Mouse (Mus musculus) midbrain, embryonic 15.5 days (tissue): ENCODE data around the gene H2afv. TPM values are rescaled to one million over a fixed set of nuclear protein-coding genes. Genes with fewer than 3 reads are reported as not detected.

Experiments used
- ATAC-seq: fragments of 200-750 bp; cut with Nextera tagmentation; replicated peaks from 2 replicates; pipeline ENCODE4 v1.8.0; 2017; ENCODE audit warnings: moderate TSS enrichment
- H3K27ac ChIP-seq: fragments of 300-500 bp; sonication (generic); 2 replicates; pipeline ENCODE4 v1.5.1; 2015; ENCODE audit warnings: mild to moderate bottlenecking, inconsistent platforms
- H3K27me3 ChIP-seq: fragments of 300-500 bp; sonication (generic); replicated peaks from 2 replicates; pipeline ENCODE4 v1.6.1; 2015; ENCODE audit warnings: inconsistent platforms
- H3K36me3 ChIP-seq: fragments of 300-500 bp; sonication (generic); replicated peaks from 2 replicates; pipeline ENCODE4 v1.6.1; 2015; ENCODE audit warnings: inconsistent platforms
- H3K4me1 ChIP-seq: fragments of 300-500 bp; sonication (generic); 2 replicates; pipeline ENCODE4 v1.6.1; 2015; ENCODE audit warnings: inconsistent platforms
- H3K4me2 ChIP-seq: fragments of 300-500 bp; sonication (generic); 2 replicates; pipeline ENCODE4 v1.6.1; 2015; ENCODE audit warnings: inconsistent platforms, mild to moderate bottlenecking, moderate library complexity
- H3K4me3 ChIP-seq: fragments of 300-500 bp; sonication (generic); 2 replicates; pipeline ENCODE4 v1.5.1; 2015; ENCODE audit warnings: mild to moderate bottlenecking, inconsistent platforms
- H3K9ac ChIP-seq: fragments of 300-500 bp; sonication (generic); 2 replicates; pipeline ENCODE4 v1.6.1; 2015; ENCODE audit warnings: mild to moderate bottlenecking, inconsistent platforms
- H3K9me3 ChIP-seq: fragments of 300-500 bp; sonication (generic); 2 replicates; pipeline ENCODE4 v1.6.1; 2016; ENCODE audit warnings: inconsistent platforms
- WGBS: fragments of 180-500 bp; shearing (Covaris S2); methylation state at CpG from one replicate; pipeline ENCODE4 v1.1.7; 2015; ENCODE audit warnings: mixed read lengths; 5-methylcytosine and 5-hydroxymethylcytosine counted together
- polyA plus RNA-seq: library from polyadenylated mRNA; unstranded; fragments of >200 nt; fragmentation: Nextera tagmentation; extraction: Ambion mirVana; gene quantifications from 2 replicates; pipeline ENCODE4 v1.2.1, GENCODE M21; 2015

The H2afv gene
- polyA plus RNA-seq, 1 experiment from 2014 or later: 250 TPM

DNA sequence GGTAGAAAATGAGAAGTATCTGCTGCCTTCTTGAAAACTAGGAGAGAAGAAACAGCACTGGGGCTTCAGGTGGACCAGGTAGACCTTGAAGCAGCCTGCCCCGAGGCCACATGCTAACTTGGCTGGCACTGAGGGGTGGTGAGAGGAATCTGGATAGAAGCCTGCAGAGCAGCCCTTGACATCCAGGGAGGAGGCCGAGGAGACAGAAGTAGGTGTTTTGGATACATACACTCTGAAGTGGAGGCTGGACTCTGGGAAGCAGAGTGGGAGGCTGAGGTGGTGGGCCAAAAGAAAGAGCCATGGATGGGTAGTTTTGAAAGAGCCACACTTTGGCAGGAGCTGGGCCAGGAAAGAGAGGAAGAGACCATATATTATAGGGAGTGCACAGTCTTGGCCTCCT is 35.0 kb upstream of the H2afv start:
- Histone ChIP-seq H3K27ac (no peak overlapping the region), H3K36me3 (no peaks in the 10 kb centered on the region), H3K4me1 (peaks cover 5% of the 10 kb centered on the region), H3K27me3 (no peaks in the 10 kb centered on the region), H3K4me2 (no peak overlapping the region), H3K4me3 (no peak overlapping the region), H3K9ac (no peak overlapping the region), H3K9me3 (no peaks in the 10 kb centered on the region)
- ATAC-seq: no peak
- 79% methylated on average over 2 of the region's 2 CpGs for WGBS

DNA sequence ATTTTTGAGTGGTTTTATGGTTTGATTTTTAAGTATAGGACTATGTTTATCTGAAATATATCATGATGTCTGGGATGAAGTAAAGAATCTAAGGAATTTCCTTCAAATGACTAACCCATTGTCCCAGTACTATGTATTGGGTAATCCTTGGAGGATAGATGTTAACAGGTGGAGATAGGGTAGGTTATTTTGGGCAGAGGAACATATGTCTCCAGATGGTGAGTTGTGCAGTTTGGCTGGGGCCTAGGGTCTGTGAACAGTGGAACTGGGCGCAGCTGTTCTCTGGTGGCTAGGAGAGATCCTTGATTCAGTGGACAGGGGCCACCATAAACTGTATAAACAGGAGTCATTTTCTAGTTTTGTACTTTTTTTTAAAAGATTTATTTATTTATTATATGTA is 33.1 kb upstream of the H2afv start:
- Histone ChIP-seq H3K4me1 (peaks cover 20% of the 10 kb centered on the region), H3K9ac (no peak overlapping the region), H3K4me3 (no peak overlapping the region), H3K27ac (no peak overlapping the region), H3K27me3 (no peaks in the 10 kb centered on the region), H3K4me2 (no peak overlapping the region), H3K36me3 (no peaks in the 10 kb centered on the region), H3K9me3 (no peaks in the 10 kb centered on the region)
- ATAC-seq: no peak
- 100% methylated on average over 1 of the region's 1 CpGs for WGBS

DNA sequence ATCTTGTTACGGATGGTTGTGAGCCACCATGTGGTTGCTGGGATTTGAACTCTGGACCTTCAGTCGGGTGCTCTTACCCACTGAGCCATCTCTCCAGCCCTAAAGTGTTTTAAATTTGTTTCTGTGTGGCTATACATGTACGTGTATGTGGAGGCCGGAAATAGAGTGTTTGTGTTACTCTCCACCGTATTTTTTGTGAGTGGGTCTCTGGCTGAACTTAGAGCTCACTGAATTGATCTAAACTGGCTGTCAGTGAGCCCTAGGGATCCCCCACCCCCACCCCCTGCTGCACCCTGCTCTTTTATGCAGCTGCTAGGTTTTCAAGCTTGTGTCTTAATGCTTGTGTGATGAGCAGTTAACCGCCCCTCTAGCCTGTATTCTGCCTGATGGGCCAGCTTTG is 32.6 kb upstream of the H2afv start:
- H3K36me3 ChIP-seq: no peaks in the 10 kb centered on the region
- no peak overlapping the region for H3K4me2 ChIP-seq
- 71% methylated on average over 6 of the region's 6 CpGs for WGBS
- H3K4me3 ChIP-seq: no peak overlapping the region
- H3K4me1 ChIP-seq: peaks cover 23% of the 10 kb centered on the region
- H3K27ac ChIP-seq: no peak overlapping the region
- ATAC-seq: no peak
- H3K9me3 ChIP-seq: no peaks in the 10 kb centered on the region
- H3K9ac ChIP-seq: no peak overlapping the region
- no peaks in the 10 kb centered on the region for H3K27me3 ChIP-seq

DNA sequence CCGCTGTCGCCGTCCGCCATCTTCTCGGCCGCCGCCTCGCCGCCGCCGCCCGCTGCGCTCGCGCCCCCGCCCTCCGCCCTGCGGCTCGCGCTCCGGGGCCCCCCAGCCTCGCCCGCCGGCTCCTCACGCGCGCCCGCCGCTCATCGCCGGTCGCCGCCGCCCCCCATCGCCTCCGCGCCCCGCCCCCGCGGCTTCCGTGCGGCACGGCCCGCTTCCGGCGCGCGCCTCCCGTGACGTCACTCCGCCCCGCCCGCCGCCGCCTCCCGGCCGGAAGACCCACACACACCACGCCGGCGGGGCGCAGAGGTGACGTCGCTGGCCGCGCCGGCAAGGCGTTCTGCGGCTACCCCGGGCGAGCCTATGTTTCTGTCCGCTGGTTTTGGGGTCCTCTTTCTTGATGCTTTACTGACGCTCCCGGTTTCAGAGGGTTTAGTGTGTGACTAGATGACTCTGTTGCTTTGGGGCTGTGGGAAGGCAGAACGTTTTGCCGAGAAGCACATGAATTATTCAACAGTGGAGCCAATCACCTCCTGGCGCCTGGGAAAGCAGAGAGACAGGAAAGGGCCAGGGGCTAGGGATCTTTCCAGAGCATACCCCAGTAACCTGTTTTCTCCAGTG is 31.7 kb upstream of the H2afv start, which contains the start of gene Purb:
TSS of gene Purb (minus strand) at position 51 of the 618 bp plus-strand sequence.
- ATAC-seq: peak; percentile 97
- H3K4me1 ChIP-seq: peaks cover 31% of the 10 kb centered on the region
- no peaks in the 10 kb centered on the region for H3K9me3 ChIP-seq
- H3K9ac ChIP-seq: peak within 1 kb of the TSS; percentile 90
- WGBS: under 1% methylated on average over 58 of the region's 76 CpGs
- peak within 1 kb of the TSS; percentile 99 for H3K4me3 ChIP-seq
- peak within 1 kb of the TSS; percentile 90 for H3K4me2 ChIP-seq
- peak within 1 kb of the TSS; percentile 98 for H3K27ac ChIP-seq
- no peaks in the 10 kb centered on the region for H3K27me3 ChIP-seq
- H3K36me3 ChIP-seq: no peaks in the 10 kb centered on the region

DNA sequence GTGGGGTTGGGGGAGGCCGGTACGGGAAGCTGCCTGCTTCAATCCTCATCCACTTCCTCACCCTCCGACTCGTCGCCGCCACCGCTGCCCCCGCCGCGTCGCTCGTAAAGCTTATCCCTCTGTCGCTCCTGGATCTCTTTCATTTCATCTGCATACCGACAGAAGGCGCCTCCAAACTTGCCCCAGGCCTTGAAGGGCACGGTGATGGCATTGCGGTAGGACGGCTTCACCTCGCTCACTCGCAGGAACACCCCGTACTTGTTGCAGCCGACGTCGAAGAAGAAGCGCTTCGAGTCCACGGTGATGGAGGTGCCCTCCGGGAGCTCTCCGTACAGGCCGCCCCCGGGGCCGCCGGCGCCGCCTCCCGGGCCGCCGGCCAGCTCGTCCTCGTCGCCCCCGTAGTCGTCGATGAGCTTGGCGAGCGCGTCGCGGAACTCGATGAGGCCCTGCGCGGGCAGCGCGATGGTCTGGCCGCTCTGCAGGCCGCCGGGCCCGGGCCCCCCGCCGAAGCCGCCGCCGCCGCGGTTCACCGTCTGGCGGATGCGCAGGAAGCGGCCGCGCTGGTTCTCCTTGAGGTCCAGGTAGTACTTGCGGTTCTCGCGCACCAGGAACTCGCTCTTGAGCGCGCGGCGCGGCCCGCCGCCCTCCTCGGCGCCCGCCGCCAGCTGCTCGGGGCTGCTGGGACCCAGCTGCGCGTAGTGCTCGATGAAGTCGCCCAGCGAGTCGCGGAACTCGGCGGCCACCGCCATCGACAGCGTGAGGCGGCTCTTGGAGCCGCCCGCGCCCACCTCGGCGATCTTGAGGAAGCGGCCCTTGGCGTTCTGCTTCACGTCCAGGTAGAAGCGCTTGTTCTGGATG is 30.9 kb upstream of the H2afv start:
- Histone ChIP-seq H3K9me3 (no peaks in the 10 kb centered on the region), H3K4me2 (peak overlapping the region; percentile 90), H3K27ac (peak overlapping the region; percentile 98), H3K27me3 (no peaks in the 10 kb centered on the region), H3K9ac (peak overlapping the region; percentile 90), H3K4me1 (peaks cover 40% of the 10 kb centered on the region), H3K36me3 (no peaks in the 10 kb centered on the region), H3K4me3 (peak overlapping the region; percentile 99)
- WGBS: under 1% methylated on average over 107 of the region's 109 CpGs
- peak; percentile 64 for ATAC-seq

DNA sequence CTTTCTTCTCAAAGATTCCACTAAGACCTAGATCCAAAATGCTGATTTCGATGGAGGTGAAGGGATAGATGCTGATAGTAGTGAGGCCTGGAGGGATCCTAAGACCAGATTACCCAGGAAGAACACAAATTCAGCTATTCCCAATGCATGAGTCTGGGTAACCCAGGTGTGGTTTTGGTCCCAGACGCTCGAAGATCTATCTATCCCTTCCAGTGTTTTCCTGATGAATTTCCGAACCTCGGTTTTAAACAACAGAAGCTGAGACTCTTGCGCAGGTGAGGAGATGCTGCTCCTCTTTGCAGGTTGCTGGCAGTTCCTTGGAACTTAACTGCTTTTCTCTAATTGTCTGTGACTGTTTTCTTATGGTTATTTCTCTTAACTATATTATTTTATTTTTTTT is 30.1 kb upstream of the H2afv start:
- Histone ChIP-seq H3K4me1 (peaks cover 44% of the 10 kb centered on the region), H3K36me3 (no peaks in the 10 kb centered on the region), H3K27me3 (no peaks in the 10 kb centered on the region), H3K4me3 (peak overlapping the region; percentile 99), H3K9me3 (no peaks in the 10 kb centered on the region), H3K4me2 (peak overlapping the region; percentile 90), H3K9ac (peak overlapping the region; percentile 90), H3K27ac (peak overlapping the region; percentile 98)
- 38% methylated on average over 6 of the region's 6 CpGs for WGBS
- no peak for ATAC-seq

DNA sequence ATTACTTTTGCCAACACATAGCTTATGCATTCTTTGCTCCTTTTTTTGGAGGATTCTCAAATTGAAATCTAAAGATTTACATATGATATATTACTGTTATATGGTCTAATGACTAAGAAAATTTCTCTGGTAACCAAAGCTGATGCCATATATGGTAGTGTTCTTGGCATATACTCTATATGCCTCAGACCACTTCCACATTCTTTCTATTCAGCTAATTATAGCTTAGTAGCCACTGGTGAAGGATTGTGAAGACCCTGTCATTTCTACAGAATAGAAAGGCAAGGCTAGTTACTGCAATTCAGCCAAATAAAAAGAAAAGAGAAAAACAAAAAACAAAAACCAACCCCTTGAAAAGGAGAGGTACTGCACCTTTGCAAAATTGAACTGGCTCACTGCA is 27.8 kb upstream of the H2afv start:
- peaks cover 62% of the 10 kb centered on the region for H3K4me1 ChIP-seq
- H3K4me2 ChIP-seq: peak overlapping the region; percentile 90
- no peaks in the 10 kb centered on the region for H3K36me3 ChIP-seq
- no peaks in the 10 kb centered on the region for H3K9me3 ChIP-seq
- 0 out of 2 replicates have a peak overlapping the region, but pooled peaks have one; percentile 25 for H3K27ac ChIP-seq
- no peaks in the 10 kb centered on the region for H3K27me3 ChIP-seq
- peak overlapping the region; percentile 48 for H3K9ac ChIP-seq
- ATAC-seq: no peak
- H3K4me3 ChIP-seq: peak overlapping the region; percentile 40

DNA sequence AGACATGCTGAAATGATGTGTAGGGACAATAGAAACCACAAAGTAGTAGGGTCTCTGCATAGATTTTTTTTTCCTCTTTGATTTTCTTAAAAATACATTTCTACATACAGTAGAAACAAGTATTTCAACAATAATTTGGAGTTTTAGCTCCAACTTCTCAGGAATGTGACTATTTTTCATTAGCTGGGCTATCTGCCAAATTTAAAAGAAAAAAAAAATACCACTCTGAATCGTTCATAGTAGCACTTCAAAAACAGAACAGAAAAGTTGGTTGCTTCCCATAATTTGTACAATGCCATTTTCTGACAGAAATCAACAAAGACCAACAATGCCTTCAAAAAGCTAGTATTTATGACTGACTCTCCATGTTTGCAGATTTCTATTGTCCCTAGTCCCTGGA is 27.2 kb upstream of the H2afv start:
- peak overlapping the region; percentile 48 for H3K9ac ChIP-seq
- no peaks in the 10 kb centered on the region for H3K9me3 ChIP-seq
- no peak for ATAC-seq
- H3K27me3 ChIP-seq: no peaks in the 10 kb centered on the region
- peaks cover 64% of the 10 kb centered on the region for H3K4me1 ChIP-seq
- no peak overlapping the region for H3K27ac ChIP-seq
- peak overlapping the region; percentile 90 for H3K4me2 ChIP-seq
- 0 out of 2 replicates have a peak, but pooled peaks cover 1% of the 10 kb centered on the region for H3K36me3 ChIP-seq
- peak overlapping the region; percentile 40 for H3K4me3 ChIP-seq
- whole genome bisulfite sequencing: 24% methylated on average over 1 of the region's 1 CpGs

DNA sequence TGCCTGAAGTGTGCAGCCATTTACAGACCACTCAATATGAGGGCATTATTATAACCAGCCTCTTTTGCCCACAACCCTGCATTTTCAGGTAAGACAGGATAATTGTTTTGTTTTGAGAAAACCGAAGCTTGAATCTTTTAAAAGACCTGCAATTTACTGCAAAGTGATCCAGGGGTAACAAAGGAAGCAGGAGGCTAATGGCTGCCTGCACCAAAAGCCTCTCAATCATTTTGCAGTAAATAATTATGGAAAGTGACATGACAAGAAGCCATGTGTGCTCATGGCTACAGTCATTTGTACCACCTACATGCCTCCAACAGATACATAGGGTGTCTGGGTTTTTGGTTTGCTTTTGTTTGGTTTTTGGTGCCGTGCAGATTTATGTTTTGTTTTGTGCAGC is 26.8 kb upstream of the H2afv start:
- WGBS: 54% methylated on average over 2 of the region's 2 CpGs
- H3K4me1 ChIP-seq: peaks cover 64% of the 10 kb centered on the region

DNA sequence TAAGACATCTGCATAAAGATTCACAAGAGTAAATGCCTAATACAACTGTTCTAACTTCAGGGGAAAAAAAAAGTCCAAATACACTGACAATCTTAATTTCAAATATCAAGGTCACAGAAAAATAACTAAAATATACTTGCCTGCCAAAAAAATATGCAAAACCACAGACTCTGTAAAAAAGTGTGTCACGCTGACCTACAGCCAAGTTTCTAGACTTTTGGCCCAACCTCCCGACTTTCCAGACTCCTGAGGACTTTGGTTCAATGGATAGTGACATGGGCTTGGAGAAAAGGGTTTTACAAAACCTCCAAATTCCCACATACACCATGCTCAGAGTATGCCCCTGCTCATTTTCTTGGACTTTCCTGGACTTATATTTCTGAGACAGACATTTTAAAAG is 24.3 kb upstream of the H2afv start:
- no peak for ATAC-seq
- Histone ChIP-seq H3K27me3 (no peaks in the 10 kb centered on the region), H3K4me3 (no peak overlapping the region), H3K27ac (no peak overlapping the region), H3K9me3 (no peaks in the 10 kb centered on the region), H3K36me3 (0 out of 2 replicates have a peak, but pooled peaks cover 6% of the 10 kb centered on the region), H3K4me2 (peak overlapping the region; percentile 25), H3K4me1 (peaks cover 52% of the 10 kb centered on the region), H3K9ac (no peak overlapping the region)
- 79% methylated on average over 2 of the region's 2 CpGs for WGBS

More for the DNA sequence above, 26.8 kb upstream of the H2afv start:
- peak overlapping the region; percentile 90 for H3K4me2 ChIP-seq
- H3K27me3 ChIP-seq: no peaks in the 10 kb centered on the region
- H3K4me3 ChIP-seq: peak overlapping the region; percentile 40
- no peaks in the 10 kb centered on the region for H3K9me3 ChIP-seq
- ATAC-seq: no peak
- H3K9ac ChIP-seq: peak overlapping the region; percentile 38; the same call in 1 of the 2 replicates
- H3K27ac ChIP-seq: 0 out of 2 replicates have a peak overlapping the region, but pooled peaks have one; percentile 10
- H3K36me3 ChIP-seq: 0 out of 2 replicates have a peak, but pooled peaks cover 6% of the 10 kb centered on the region

DNA sequence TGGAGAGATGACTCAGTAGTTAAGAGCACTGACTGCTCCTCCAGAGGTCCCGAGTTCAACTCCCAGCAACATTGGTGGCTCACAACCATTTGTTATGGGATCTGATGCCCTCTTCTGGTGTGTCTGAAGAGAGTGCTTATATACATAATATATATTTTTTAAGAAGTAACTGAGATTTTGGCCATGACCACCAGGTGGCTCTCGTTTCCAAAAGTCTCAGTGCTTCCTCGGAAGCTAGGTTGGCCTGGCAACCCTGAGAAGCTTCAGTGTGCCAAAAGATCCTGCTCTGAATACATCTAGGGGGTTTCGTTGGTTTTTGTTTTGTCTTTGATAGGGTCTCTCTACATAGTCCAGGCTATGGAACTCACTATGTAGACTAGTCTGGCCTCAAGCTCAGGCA is 20.9 kb upstream of the H2afv start:
- H3K27ac ChIP-seq: no peak overlapping the region
- no peak overlapping the region for H3K4me3 ChIP-seq
- H3K36me3 ChIP-seq: 0 out of 2 replicates have a peak, but pooled peaks cover 6% of the 10 kb centered on the region
- H3K9ac ChIP-seq: no peak overlapping the region
- no peaks in the 10 kb centered on the region for H3K27me3 ChIP-seq
- peaks cover 24% of the 10 kb centered on the region for H3K4me1 ChIP-seq
- WGBS: 17% methylated on average over 4 of the region's 4 CpGs
- no peak overlapping the region for H3K4me2 ChIP-seq
- no peaks in the 10 kb centered on the region for H3K9me3 ChIP-seq
- peak; percentile 81 for ATAC-seq

DNA sequence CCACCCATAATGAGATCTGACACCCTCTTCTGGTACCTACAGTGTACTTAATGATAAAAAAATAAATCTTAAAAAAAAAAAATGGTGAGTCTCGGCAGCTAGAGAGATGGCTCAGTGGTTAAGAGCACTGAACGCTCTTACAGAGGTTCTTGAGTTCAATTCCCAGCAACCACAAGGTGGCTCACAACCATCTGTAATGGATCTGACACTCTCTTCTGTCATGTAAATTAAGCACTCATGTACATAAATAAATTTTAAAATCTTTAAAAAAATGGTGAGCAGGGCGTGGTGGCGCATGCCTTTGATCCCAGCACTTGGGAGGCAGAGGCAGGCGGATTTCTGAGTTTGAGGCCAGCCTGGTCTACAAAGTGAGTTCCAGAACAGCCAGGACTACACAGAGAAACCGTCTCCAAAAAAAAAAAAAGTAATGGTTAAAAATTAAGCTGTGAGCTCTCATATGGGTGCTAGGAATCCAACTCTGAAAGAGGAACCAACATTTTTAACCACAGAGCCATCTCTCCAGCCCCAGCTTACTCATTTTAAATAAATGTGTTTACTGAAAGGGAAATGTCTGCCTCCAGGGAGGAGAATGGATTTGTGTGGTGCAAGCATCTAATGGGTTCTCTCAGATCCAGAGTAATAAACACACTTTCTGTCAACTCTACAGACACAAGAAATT is 19.1 kb upstream of the H2afv start:
- Histone ChIP-seq H3K27ac (no peak overlapping the region), H3K4me2 (no peak overlapping the region), H3K4me1 (peaks cover 12% of the 10 kb centered on the region), H3K36me3 (0 out of 2 replicates have a peak, but pooled peaks cover 6% of the 10 kb centered on the region), H3K9ac (no peak overlapping the region), H3K27me3 (no peaks in the 10 kb centered on the region), H3K4me3 (no peak overlapping the region), H3K9me3 (no peaks in the 10 kb centered on the region)
- WGBS: 91% methylated on average over 6 of the region's 6 CpGs
- ATAC-seq: no peak
